Mouse (Mus musculus) heart, embryonic 11.5 days (tissue): ENCODE measurements around the gene Clasrp. TPM values are rescaled to one million over a fixed set of nuclear protein-coding genes. Genes with fewer than 3 reads are reported as not detected.
A peak's percentile ranks its signal among the peaks of the same experiment; 100 is the strongest.

Experiments
- ATAC-seq: fragments of 200-750 bp; cut with Nextera tagmentation; replicated peaks from 2 replicates; pipeline ENCODE4 v1.8.0; 2017; ENCODE audit warnings: moderate library complexity; ENCODE audit not compliant: insufficient number of reproducible peaks, low FRiP score, low TSS enrichment
- H3K27ac ChIP-seq: fragments of 300-500 bp; sonication (generic); 2 replicates; pipeline ENCODE4 v1.5.1; 2014; ENCODE audit warnings: mild to moderate bottlenecking, low read depth, low read length
- H3K27me3 ChIP-seq: fragments of 300-500 bp; sonication (generic); 2 replicates; pipeline ENCODE4 v1.6.1; 2014; ENCODE audit warnings: mild to moderate bottlenecking, low read length, mixed read lengths; ENCODE audit not compliant: control insufficient read depth, insufficient read depth
- H3K36me3 ChIP-seq: fragments of 300-500 bp; sonication (generic); 2 replicates; pipeline ENCODE4 v1.6.1; 2014; ENCODE audit warnings: mild to moderate bottlenecking, low read length, moderate library complexity, mixed read lengths; ENCODE audit not compliant: control insufficient read depth, insufficient read depth
- H3K4me1 ChIP-seq: fragments of 300-500 bp; sonication (generic); 2 replicates; pipeline ENCODE4 v1.6.1; 2014; ENCODE audit warnings: low read length; ENCODE audit not compliant: control insufficient read depth, insufficient read depth
- H3K4me2 ChIP-seq: fragments of 300-500 bp; sonication (generic); 2 replicates; pipeline ENCODE4 v1.6.1; 2014; ENCODE audit warnings: mild to moderate bottlenecking, moderate library complexity
- H3K4me3 ChIP-seq: fragments of 300-500 bp; sonication (generic); 2 replicates; pipeline ENCODE4 v1.5.1; 2014; ENCODE audit warnings: low read depth, low read length
- H3K9ac ChIP-seq: fragments of 300-500 bp; sonication (generic); 2 replicates; pipeline ENCODE4 v1.6.1; 2014; ENCODE audit warnings: mild to moderate bottlenecking, low read depth, low read length, moderate library complexity
- H3K9me3 ChIP-seq: fragments of 300-500 bp; sonication (generic); replicated peaks from 2 replicates; pipeline ENCODE4 v1.6.1; 2016; ENCODE audit warnings: low read length; ENCODE audit not compliant: control insufficient read depth
- WGBS: fragments of 180-500 bp; shearing (Covaris S2); extraction: QIAGEN DNeasy Blood & Tissue Kit; methylation state at CpG from one replicate; pipeline ENCODE4 v1.1.7; 2014; ENCODE audit not compliant: insufficient replicate concordance; 5-methylcytosine and 5-hydroxymethylcytosine counted together
- polyA plus RNA-seq: library from polyadenylated mRNA; unstranded; fragments of >200 nt; fragmentation: Nextera tagmentation; extraction: Ambion mirVana; gene quantifications from 2 replicates; pipeline ENCODE4 v1.2.1, GENCODE M21; 2014

The Clasrp gene
- polyA plus RNA-seq, 1 experiment from 2014 or later, result 34.3 TPM

- Histone ChIP-seq H3K9ac (no peak overlapping the region), H3K9me3 (peaks cover 3% of the 10 kb centered on the region; the same call in 1 of the 2 replicates), H3K36me3 (peaks cover 25% of the 10 kb centered on the region), H3K4me1 (peaks cover 24% of the 10 kb centered on the region), H3K27ac (peak overlapping the region; percentile 62; the same call in 1 of the 2 replicates), H3K4me2 (no peak overlapping the region), H3K27me3 (no peaks in the 10 kb centered on the region), H3K4me3 (no peak overlapping the region)
- 87% methylated on average over 4 of the region's 4 CpGs for WGBS
- no peak for ATAC-seq
Observed at GRCm38 (mm10) chr7:19564455-19564854, 39.8 kb downstream of the Clasrp start.

- Histone ChIP-seq H3K4me3 (no peak overlapping the region), H3K36me3 (peaks cover 24% of the 10 kb centered on the region), H3K4me1 (peaks cover 29% of the 10 kb centered on the region), H3K27ac (peak overlapping the region; percentile 64), H3K9ac (no peak overlapping the region), H3K9me3 (peaks cover 3% of the 10 kb centered on the region; the same call in 1 of the 2 replicates), H3K4me2 (peak overlapping the region; percentile 100; the same call in 1 of the 2 replicates), H3K27me3 (no peaks in the 10 kb centered on the region)
- ATAC-seq, result no peak
- WGBS, result 66% methylated on average over 3 of the region's 3 CpGs
Observed at GRCm38 (mm10) chr7:19563884-19564283, 40.4 kb downstream of the Clasrp start.

- WGBS, result 2% methylated on average over 19 of the region's 19 CpGs
- peaks cover 36% of the 10 kb centered on the region for H3K4me1 ChIP-seq
- peaks cover 3% of the 10 kb centered on the region; the same call in 1 of the 2 replicates for H3K9me3 ChIP-seq
- no peak for ATAC-seq
- peak within 1 kb of the TSS; percentile 96 for H3K9ac ChIP-seq
- H3K27me3 ChIP-seq, result no peaks in the 10 kb centered on the region
- peaks cover 19% of the 10 kb centered on the region for H3K36me3 ChIP-seq
- peak within 1 kb of the TSS; percentile 100 for H3K4me2 ChIP-seq
- H3K27ac ChIP-seq, result peak within 1 kb of the TSS; percentile 94
- H3K4me3 ChIP-seq, result peak within 1 kb of the TSS; percentile 97
Observed at GRCm38 (mm10) chr7:19562643-19563410, 41.5 kb downstream of the Clasrp start, which contains the start of gene Ppp1r37. TSS of gene Ppp1r37 (minus strand) at chr7:19563076.

- ATAC-seq, result peak; percentile 81
- Histone ChIP-seq H3K9ac (peak overlapping the region; percentile 96), H3K4me2 (peak overlapping the region; percentile 100), H3K4me1 (peaks cover 43% of the 10 kb centered on the region), H3K27ac (peak overlapping the region; percentile 94), H3K36me3 (peaks cover 17% of the 10 kb centered on the region), H3K27me3 (no peaks in the 10 kb centered on the region), H3K4me3 (peak overlapping the region; percentile 97), H3K9me3 (peaks cover 3% of the 10 kb centered on the region; the same call in 1 of the 2 replicates)
- WGBS, result under 1% methylated on average over 102 of the region's 102 CpGs
Observed at GRCm38 (mm10) chr7:19561765-19562642, 42.3 kb downstream of the Clasrp start.

- Histone ChIP-seq H3K4me1 (peaks cover 43% of the 10 kb centered on the region), H3K9me3 (peaks cover 3% of the 10 kb centered on the region; the same call in 1 of the 2 replicates), H3K4me2 (peak overlapping the region; percentile 100), H3K9ac (peak overlapping the region; percentile 96), H3K36me3 (peaks cover 17% of the 10 kb centered on the region), H3K27me3 (no peaks in the 10 kb centered on the region), H3K27ac (peak overlapping the region; percentile 94), H3K4me3 (peak overlapping the region; percentile 97)
- 0% methylated on average over 11 of the region's 11 CpGs for WGBS
- ATAC-seq, result no peak
Observed at GRCm38 (mm10) chr7:19561431-19561764, 42.9 kb downstream of the Clasrp start.

- Histone ChIP-seq H3K4me1 (peaks cover 43% of the 10 kb centered on the region), H3K27me3 (no peaks in the 10 kb centered on the region), H3K36me3 (peaks cover 18% of the 10 kb centered on the region), H3K4me3 (peak overlapping the region; percentile 97), H3K9ac (peak overlapping the region; percentile 96), H3K27ac (peak overlapping the region; percentile 94; the same call in 1 of the 2 replicates), H3K9me3 (peaks cover 3% of the 10 kb centered on the region; the same call in 1 of the 2 replicates), H3K4me2 (peak overlapping the region; percentile 100)
- WGBS, result 21% methylated on average over 11 of the region's 11 CpGs
- no peak for ATAC-seq
Observed at GRCm38 (mm10) chr7:19560491-19561260, 43.6 kb downstream of the Clasrp start.

GRCm38 (mm10) chr7:19558965-19559364 lies 45.3 kb downstream of the Clasrp start:
- WGBS, result 36% methylated on average over 2 of the region's 2 CpGs
- H3K4me1 ChIP-seq, result peaks cover 43% of the 10 kb centered on the region
- H3K9me3 ChIP-seq, result no peaks in the 10 kb centered on the region
- H3K36me3 ChIP-seq, result 0 out of 2 replicates have a peak, but pooled peaks cover 7% of the 10 kb centered on the region
- H3K9ac ChIP-seq, result peak overlapping the region; percentile 34; the same call in 1 of the 2 replicates
- ATAC-seq, result no peak
- H3K27me3 ChIP-seq, result no peaks in the 10 kb centered on the region
- H3K4me3 ChIP-seq, result no peak overlapping the region
- no peak overlapping the region for H3K27ac ChIP-seq
- H3K4me2 ChIP-seq, result no peak overlapping the region; the same call in 1 of the 2 replicates
